Mouse (Mus musculus): ENCODE measurements around the gene Plagl2. TPM values are rescaled to one million over a fixed set of nuclear protein-coding genes. Genes with fewer than 3 reads are reported as not detected.
"Not testable (repeated sequence)": the region's sequence is repeated elsewhere in the genome, so short reads cannot be mapped to it uniquely, and the experiment has no call there.

The Plagl2 gene
- polyA plus RNA-seq (2012; rRNA removed), result 8.4 and 13.6 TPM in 2 replicates

DNA sequence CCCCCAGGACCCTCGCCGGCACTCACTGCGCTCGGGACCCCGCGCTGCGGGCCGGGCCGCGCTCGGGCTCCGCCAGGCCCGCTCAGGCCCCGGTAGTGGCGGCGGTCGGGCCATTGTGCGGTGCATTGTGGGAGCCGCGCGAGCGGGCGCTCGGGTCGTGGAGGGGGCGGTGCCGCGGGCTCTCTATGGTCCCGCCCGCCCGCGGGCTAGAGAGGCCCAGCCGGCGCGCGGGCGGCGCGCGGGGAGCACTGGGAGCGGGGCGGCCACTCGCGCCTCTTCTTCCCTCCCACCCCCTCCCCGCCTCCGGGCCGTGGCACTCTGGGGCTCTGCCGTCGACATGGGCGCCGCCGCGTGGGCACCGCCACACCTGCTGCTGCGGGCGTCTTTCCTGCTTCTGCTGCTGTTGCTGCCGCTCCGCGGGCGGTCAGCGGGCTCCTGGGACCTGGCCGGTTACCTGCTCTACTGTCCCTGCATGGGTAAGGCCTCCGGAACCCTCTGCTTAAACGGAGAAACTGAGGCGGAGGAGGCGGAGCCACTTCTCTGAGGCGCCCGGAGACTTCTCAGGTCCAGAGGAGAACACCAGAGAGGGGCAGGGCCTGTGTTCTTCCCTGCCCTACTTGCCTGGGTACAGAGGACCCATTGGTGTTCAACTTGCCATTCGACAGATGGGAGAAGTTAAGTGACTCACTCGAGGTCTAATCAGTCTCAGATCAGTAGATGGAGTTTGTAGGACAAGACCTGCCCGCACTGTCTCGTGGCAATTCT lies at the start of gene Plagl2, which contains the start of gene Pofut1:
TSS of gene Plagl2 (minus strand) at position 177 of the 765 bp plus-strand sequence.
TSS of gene Pofut1 (plus strand) at position 284 of the 765 bp plus-strand sequence.
- TF ChIP-seq POLR2A (IDR thresholded peaks at IDR 0.05; ENCODE audit: low read depth, low read length) (peak; percentile 52; the same call in 1 of the 2 replicates), CTCF (IDR thresholded peaks at IDR 0.05; ENCODE audit: extremely low read depth, insufficient read length, insufficient replicate concordance, low read depth, low read length) (0 out of 2 replicates have a peak, but pooled peaks have one; percentile 8)
- peaks cover 4% of the 10 kb centered on the region; the same call in 1 of the 2 replicates for H3K36me3 ChIP-seq (ENCODE audit: control insufficient read depth, insufficient read depth, low read length)
- WGBS, result under 1% methylated on average over 62 of the region's 72 CpGs
- H3K27ac ChIP-seq (ENCODE audit: insufficient read depth, low read depth, low read length), result peak within 1 kb of the TSS; percentile 85
- no peaks in the 10 kb centered on the region for H3K27me3 ChIP-seq (ENCODE audit: control insufficient read depth, insufficient read depth, low read length)
- H3K4me3 ChIP-seq (ENCODE audit: low read depth, low read length), result peak within 1 kb of the TSS; percentile 85
- peaks cover 17% of the 10 kb centered on the region; the same call in 1 of the 2 replicates for H3K4me1 ChIP-seq (ENCODE audit: control insufficient read depth, insufficient read depth, insufficient read length, low read length)

DNA sequence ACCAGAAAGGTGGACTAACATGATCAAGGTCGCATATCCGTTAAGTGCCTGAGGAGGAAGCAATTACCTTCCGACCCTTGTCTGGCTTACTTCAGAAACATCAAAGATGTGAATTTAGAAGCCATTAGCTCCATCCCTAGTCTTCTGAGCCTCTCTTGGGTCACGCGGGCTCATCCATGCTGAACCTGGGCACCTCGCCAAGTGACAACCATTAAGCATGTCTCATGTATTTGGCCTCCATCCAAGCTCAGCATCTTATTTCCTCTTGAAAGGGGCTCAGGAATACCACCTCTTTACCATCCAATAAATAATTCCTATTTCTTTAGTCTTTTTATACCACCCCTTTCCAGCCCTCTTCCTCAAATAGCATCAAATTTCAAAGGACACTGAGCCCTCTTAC lies 46.6 kb upstream of the Plagl2 start:
- Histone ChIP-seq H3K27me3 (ENCODE audit: control insufficient read depth, insufficient read depth, low read length) (no peaks in the 10 kb centered on the region), H3K4me1 (ENCODE audit: control insufficient read depth, insufficient read depth, insufficient read length, low read length) (peaks cover 4% of the 10 kb centered on the region; the same call in 1 of the 2 replicates), H3K27ac (ENCODE audit: insufficient read depth, low read depth, low read length) (no peak overlapping the region), H3K36me3 (ENCODE audit: control insufficient read depth, insufficient read depth, low read length) (no peaks in the 10 kb centered on the region), H3K4me3 (ENCODE audit: low read depth, low read length) (no peak overlapping the region)
- 17% methylated on average over 6 of the region's 6 CpGs for WGBS
- TF ChIP-seq CTCF (IDR thresholded peaks at IDR 0.05; ENCODE audit: extremely low read depth, insufficient read length, insufficient replicate concordance, low read depth, low read length) (no peak), POLR2A (IDR thresholded peaks at IDR 0.05; ENCODE audit: low read depth, low read length) (no peak)

DNA sequence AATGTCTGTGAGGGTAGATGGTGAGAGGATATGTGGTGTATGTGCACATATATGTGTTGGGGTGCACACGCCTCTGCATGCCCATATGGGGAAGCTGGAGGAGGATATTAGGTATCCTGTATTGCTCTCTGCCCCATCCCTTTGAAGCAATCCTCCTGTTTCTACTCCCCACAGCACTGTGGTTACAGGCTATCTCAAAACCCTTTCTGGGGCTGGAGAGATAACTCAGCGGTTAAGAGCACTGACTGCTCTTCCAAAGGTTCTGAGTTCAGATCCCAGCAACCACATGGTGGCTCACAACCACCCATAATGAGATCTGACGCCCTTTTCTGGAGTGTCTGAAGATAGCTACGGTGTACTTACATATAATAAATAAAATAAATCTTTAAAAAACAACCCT lies 45.3 kb upstream of the Plagl2 start:
- H3K27ac ChIP-seq (ENCODE audit: insufficient read depth, low read depth, low read length), result no peak overlapping the region
- TF ChIP-seq CTCF (IDR thresholded peaks at IDR 0.05; ENCODE audit: extremely low read depth, insufficient read length, insufficient replicate concordance, low read depth, low read length) (no peak), POLR2A (IDR thresholded peaks at IDR 0.05; ENCODE audit: low read depth, low read length) (no peak)
- no peak overlapping the region for H3K4me3 ChIP-seq (ENCODE audit: low read depth, low read length)
- WGBS, result 90% methylated on average over 4 of the region's 4 CpGs
- H3K4me1 ChIP-seq (ENCODE audit: control insufficient read depth, insufficient read depth, insufficient read length, low read length), result no peaks in the 10 kb centered on the region
- H3K27me3 ChIP-seq (ENCODE audit: control insufficient read depth, insufficient read depth, low read length), result no peaks in the 10 kb centered on the region
- no peaks in the 10 kb centered on the region for H3K36me3 ChIP-seq (ENCODE audit: control insufficient read depth, insufficient read depth, low read length)

DNA sequence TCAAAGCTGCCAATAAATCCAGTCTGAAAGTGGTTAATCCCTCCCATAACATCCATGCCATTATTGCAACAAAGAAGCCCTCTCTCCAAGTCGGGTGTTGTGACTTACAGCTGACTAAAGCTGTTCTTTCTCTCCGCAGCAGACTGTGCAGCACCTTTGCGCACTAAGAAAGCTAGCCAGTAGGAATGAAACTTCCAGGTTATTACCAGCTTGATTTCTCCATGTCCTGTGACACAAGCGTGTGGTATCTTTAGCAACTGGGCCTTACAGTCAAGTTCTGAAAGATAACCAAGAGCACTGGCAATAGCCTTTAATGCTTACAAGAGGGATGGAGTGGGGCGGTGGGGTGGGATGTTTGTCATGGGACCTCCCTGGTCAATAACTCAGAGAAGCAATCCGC lies 42.7 kb upstream of the Plagl2 start:
- no peak for TF ChIP-seq POLR2A (IDR thresholded peaks at IDR 0.05; ENCODE audit: low read depth, low read length)
- no peak for TF ChIP-seq CTCF (IDR thresholded peaks at IDR 0.05; ENCODE audit: extremely low read depth, insufficient read length, insufficient replicate concordance, low read depth, low read length)
- Histone ChIP-seq H3K36me3 (ENCODE audit: control insufficient read depth, insufficient read depth, low read length) (no peaks in the 10 kb centered on the region), H3K27me3 (ENCODE audit: control insufficient read depth, insufficient read depth, low read length) (no peaks in the 10 kb centered on the region), H3K4me3 (ENCODE audit: low read depth, low read length) (no peak overlapping the region), H3K27ac (ENCODE audit: insufficient read depth, low read depth, low read length) (no peak overlapping the region), H3K4me1 (ENCODE audit: control insufficient read depth, insufficient read depth, insufficient read length, low read length) (no peaks in the 10 kb centered on the region)
- whole genome bisulfite sequencing, result 91% methylated on average over 6 of the region's 6 CpGs

- H3K4me3 ChIP-seq (ENCODE audit: low read depth, low read length), result no peak overlapping the region
- H3K27ac ChIP-seq (ENCODE audit: insufficient read depth, low read depth, low read length), result no peak overlapping the region
Observed at GRCm38 (mm10) chr2:153278357-153278756, 37.1 kb upstream of the Plagl2 start.

GRCm38 (mm10) chr2:153276846-153277245 lies 35.6 kb upstream of the Plagl2 start:
- not testable (repeated sequence) for H3K4me1 ChIP-seq (ENCODE audit: control insufficient read depth, insufficient read depth, insufficient read length, low read length); H3K4me3 ChIP-seq (ENCODE audit: low read depth, low read length); H3K27ac ChIP-seq (ENCODE audit: insufficient read depth, low read depth, low read length); H3K36me3 ChIP-seq (ENCODE audit: control insufficient read depth, insufficient read depth, low read length); H3K27me3 ChIP-seq (ENCODE audit: control insufficient read depth, insufficient read depth, low read length)
- WGBS, result 95% methylated on average over 5 of the region's 5 CpGs

More at GRCm38 (mm10) chr2:153278357-153278756, 37.1 kb upstream of the Plagl2 start:
- TF ChIP-seq POLR2A (IDR thresholded peaks at IDR 0.05; ENCODE audit: low read depth, low read length), result no peak
- no peak for TF ChIP-seq CTCF (IDR thresholded peaks at IDR 0.05; ENCODE audit: extremely low read depth, insufficient read length, insufficient replicate concordance, low read depth, low read length)
- Histone ChIP-seq H3K36me3 (ENCODE audit: control insufficient read depth, insufficient read depth, low read length) (no peaks in the 10 kb centered on the region), H3K27me3 (ENCODE audit: control insufficient read depth, insufficient read depth, low read length) (no peaks in the 10 kb centered on the region), H3K4me1 (ENCODE audit: control insufficient read depth, insufficient read depth, insufficient read length, low read length) (no peaks in the 10 kb centered on the region)
- 79% methylated on average over 5 of the region's 5 CpGs for WGBS

DNA sequence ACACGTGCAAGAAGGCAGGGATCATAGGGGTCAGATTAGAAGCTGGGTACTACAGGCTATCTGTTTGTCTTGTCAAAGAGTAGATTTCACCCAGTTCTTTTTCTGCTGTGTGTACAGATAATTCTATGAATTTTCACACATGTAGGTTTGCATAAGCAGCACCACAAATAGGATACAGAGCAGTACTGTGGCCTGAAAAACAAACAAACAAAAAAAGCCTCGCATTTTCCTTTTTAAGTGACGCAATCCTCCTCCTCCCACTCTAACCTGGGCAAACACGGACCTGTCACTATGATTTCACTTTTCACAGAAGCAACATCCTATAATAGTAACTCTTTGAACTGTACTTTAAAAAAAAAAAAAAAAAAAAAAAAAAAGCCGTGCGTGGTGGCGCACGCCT lies 35.2 kb upstream of the Plagl2 start:
- Histone ChIP-seq H3K27ac (ENCODE audit: insufficient read depth, low read depth, low read length) (no peak overlapping the region), H3K4me3 (ENCODE audit: low read depth, low read length) (no peak overlapping the region), H3K36me3 (ENCODE audit: control insufficient read depth, insufficient read depth, low read length) (no peaks in the 10 kb centered on the region), H3K27me3 (ENCODE audit: control insufficient read depth, insufficient read depth, low read length) (no peaks in the 10 kb centered on the region), H3K4me1 (ENCODE audit: control insufficient read depth, insufficient read depth, insufficient read length, low read length) (no peaks in the 10 kb centered on the region)
- TF ChIP-seq POLR2A (IDR thresholded peaks at IDR 0.05; ENCODE audit: low read depth, low read length) (no peak), CTCF (IDR thresholded peaks at IDR 0.05; ENCODE audit: extremely low read depth, insufficient read length, insufficient replicate concordance, low read depth, low read length) (no peak)
- 87% methylated on average over 8 of the region's 8 CpGs for WGBS

GRCm38 (mm10) chr2:153275577-153275976 lies 34.4 kb upstream of the Plagl2 start:
- not testable (repeated sequence) for H3K27me3 ChIP-seq (ENCODE audit: control insufficient read depth, insufficient read depth, low read length); H3K4me1 ChIP-seq (ENCODE audit: control insufficient read depth, insufficient read depth, insufficient read length, low read length); H3K36me3 ChIP-seq (ENCODE audit: control insufficient read depth, insufficient read depth, low read length); H3K4me3 ChIP-seq (ENCODE audit: low read depth, low read length); H3K27ac ChIP-seq (ENCODE audit: insufficient read depth, low read depth, low read length)
- WGBS, result 68% methylated on average over 3 of the region's 3 CpGs

Measured in small intestine, adult 2 months (tissue).